Mouse (Mus musculus): Measurements from ENCODE around the gene Zscan2. TPM values are rescaled to one million over a fixed set of nuclear protein-coding genes. Genes with fewer than 3 reads are reported as not detected.
A peak's percentile ranks its signal among the peaks of the same experiment; 100 is the strongest.

Zscan2 gene
- polyA plus RNA-seq, 1 experiment from 2014 or later = 4.6 TPM

DNA sequence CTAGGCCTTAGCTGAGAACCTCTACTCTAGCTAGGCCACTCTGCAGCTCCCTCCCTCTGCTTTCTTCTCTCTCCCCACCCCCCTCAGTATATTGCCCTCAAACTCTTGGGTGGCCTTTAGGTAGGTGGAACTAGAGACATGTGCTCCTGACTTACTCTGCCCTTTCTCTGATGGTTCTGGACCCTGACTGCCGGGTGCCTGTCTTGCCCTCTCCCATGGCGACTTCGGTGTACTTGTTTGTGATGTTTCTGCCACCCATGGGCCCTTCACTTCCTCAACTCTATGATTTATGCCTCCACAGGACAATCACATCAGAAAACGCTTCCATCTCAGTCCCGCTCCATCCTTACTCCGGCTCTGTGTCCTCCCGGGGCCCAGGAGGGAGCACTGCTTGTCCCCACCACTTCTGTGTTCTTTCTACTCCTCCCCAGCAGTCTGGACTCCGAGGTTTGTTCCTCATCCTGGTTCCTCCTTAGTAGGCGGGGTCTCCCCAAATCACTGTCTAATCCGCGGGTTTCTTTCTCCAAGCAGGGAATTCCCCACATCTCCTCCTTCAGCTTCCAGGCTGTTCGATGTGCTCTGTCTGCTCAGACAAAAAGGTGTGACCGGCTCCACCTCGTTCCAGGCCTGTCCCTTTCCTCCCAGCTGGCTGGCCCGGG is 15.0 kb upstream of the Zscan2 start:
- Histone ChIP-seq H3K9ac (replicated peaks) (no peak overlapping the region), H3K4me1 (no peaks in the 10 kb centered on the region), H3K4me2 (replicated peaks) (no peak overlapping the region), H3K27me3 (no peaks in the 10 kb centered on the region), H3K36me3 (no peaks in the 10 kb centered on the region), H3K4me3 (no peak overlapping the region), H3K9me3 (no peaks in the 10 kb centered on the region), H3K27ac (replicated peaks) (no peak overlapping the region)
- no peak for ATAC-seq (replicated peaks)
- WGBS = 79% methylated on average over 15 of the region's 15 CpGs

DNA sequence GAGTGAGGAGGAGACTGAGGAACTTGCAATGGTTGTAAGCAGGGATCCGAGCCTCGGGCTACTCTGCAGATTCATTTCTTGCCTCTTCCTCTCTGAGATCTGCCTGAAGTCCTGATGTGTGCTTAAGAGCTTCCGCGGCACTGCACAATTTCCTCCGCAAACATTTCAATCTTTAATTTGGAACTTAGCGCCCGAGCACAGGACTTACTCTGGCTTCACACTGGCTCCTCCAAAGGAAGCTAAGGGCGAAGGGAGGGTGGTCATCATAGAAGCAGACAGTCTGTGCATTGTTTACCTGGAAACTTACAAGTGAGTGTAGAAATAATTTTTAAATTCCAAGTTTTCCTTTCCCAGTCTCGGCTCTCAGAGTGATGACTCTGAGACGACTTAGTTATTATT is 14.4 kb upstream of the Zscan2 start:
- 90% methylated on average over 10 of the region's 10 CpGs for WGBS
- Histone ChIP-seq H3K36me3 (no peaks in the 10 kb centered on the region), H3K4me1 (no peaks in the 10 kb centered on the region), H3K9ac (replicated peaks) (no peak overlapping the region), H3K9me3 (no peaks in the 10 kb centered on the region), H3K4me2 (replicated peaks) (no peak overlapping the region), H3K4me3 (no peak overlapping the region), H3K27ac (replicated peaks) (no peak overlapping the region), H3K27me3 (no peaks in the 10 kb centered on the region)
- ATAC-seq (replicated peaks) = no peak

DNA sequence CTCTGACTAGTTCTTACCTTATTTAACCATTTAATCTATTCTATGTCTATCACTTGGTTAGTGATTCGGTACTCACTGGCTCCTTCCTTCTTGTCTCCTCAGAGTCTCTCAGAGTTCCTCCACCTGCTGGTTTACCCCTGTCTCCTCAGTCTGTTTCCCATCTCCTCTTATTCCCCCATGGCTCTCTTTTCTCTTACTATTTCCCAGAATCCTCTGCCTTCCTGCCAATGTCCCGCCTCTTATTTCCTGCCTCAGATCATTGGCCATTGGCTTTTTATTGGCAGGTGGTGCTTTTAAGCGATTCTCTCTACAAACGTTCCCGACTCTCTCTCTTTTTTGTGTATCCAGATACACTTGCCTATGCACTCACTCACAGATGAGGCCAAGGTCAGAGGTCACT is 14.0 kb upstream of the Zscan2 start:
- no peak overlapping the region for H3K9ac ChIP-seq (replicated peaks)
- H3K4me3 ChIP-seq = no peak overlapping the region
- H3K4me2 ChIP-seq (replicated peaks) = no peak overlapping the region
- no peaks in the 10 kb centered on the region for H3K27me3 ChIP-seq
- H3K4me1 ChIP-seq = no peaks in the 10 kb centered on the region
- H3K9me3 ChIP-seq = no peaks in the 10 kb centered on the region
- H3K27ac ChIP-seq (replicated peaks) = no peak overlapping the region
- 88% methylated on average over 5 of the region's 5 CpGs for WGBS
- no peak for ATAC-seq (replicated peaks)
- no peaks in the 10 kb centered on the region for H3K36me3 ChIP-seq

DNA sequence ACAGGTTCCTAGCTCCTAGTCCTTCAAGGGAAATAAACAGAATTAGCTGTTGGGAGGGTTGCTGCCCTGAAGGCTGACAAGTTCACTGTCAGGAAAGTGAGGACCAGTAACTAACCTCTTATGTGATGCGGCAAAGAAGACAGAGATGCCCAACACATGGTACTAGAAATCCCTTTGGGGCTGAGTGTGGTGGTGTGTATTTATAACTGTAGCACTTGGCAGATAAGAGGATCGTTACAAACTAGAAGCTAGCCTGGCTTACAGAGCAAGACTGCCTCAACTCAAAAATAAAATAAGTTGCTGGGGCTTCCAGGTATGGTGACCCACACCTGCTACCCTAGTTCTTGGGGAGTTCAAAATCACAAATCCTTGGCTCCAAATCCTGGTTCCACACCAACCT is 11.5 kb upstream of the Zscan2 start:
- WGBS = 93% methylated on average over 2 of the region's 2 CpGs
- Histone ChIP-seq H3K4me1 (no peaks in the 10 kb centered on the region), H3K9me3 (no peaks in the 10 kb centered on the region), H3K4me3 (no peak overlapping the region), H3K9ac (replicated peaks) (no peak overlapping the region), H3K36me3 (no peaks in the 10 kb centered on the region), H3K4me2 (replicated peaks) (no peak overlapping the region), H3K27me3 (no peaks in the 10 kb centered on the region), H3K27ac (replicated peaks) (no peak overlapping the region)
- no peak for ATAC-seq (replicated peaks)

DNA sequence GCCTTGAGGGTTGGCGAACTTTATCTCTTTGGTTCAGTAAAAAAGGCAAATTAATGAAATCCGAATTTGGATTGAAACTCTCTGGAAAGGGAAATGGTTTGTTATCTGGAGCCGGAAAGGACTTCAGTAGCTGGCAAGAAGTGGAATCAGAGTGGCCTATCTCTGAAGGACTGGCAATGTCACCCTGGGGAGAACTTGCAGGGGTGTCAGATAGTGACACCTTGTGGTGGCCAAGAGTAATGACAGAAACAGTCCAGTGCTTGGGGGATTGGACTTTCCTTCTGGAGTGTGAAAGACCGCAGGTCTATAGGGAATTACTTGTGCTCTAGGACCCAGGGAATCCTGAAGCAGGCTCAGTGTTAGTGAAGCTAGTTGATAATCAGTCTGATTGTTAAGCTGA is 11.0 kb upstream of the Zscan2 start:
- no peaks in the 10 kb centered on the region for H3K9me3 ChIP-seq
- no peak overlapping the region for H3K4me2 ChIP-seq (replicated peaks)
- ATAC-seq (replicated peaks) = peak; percentile 66; the same call in 1 of the 2 replicates
- H3K4me3 ChIP-seq = no peak overlapping the region
- WGBS = 30% methylated on average over 4 of the region's 4 CpGs
- H3K27ac ChIP-seq (replicated peaks) = no peak overlapping the region
- no peaks in the 10 kb centered on the region for H3K36me3 ChIP-seq
- H3K27me3 ChIP-seq = no peaks in the 10 kb centered on the region
- no peak overlapping the region for H3K9ac ChIP-seq (replicated peaks)
- no peaks in the 10 kb centered on the region for H3K4me1 ChIP-seq

DNA sequence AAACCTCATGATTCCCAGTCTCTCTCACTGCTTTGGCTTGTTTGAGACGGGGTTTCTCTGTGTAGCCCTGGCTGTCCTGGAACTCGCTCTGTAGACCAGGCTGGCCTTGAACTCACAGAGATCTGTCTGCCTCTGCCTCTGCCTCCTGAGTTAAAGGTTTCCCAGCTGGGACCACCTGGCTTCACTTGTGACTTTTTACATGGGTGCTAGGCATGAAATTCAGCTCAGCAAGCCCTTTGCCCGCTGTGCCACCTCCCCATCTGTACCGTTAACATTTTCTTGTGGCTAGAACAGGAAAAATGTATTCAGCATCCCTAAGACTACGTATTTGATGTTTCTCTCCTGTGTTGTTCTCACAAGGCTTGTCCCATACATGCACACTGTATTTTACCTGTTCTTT is 10.2 kb upstream of the Zscan2 start:
- H3K9me3 ChIP-seq = no peaks in the 10 kb centered on the region
- ATAC-seq (replicated peaks) = no peak
- 89% methylated on average over 5 of the region's 5 CpGs for WGBS
- H3K4me3 ChIP-seq = no peak overlapping the region
- no peak overlapping the region for H3K9ac ChIP-seq (replicated peaks)
- H3K4me2 ChIP-seq (replicated peaks) = no peak overlapping the region
- H3K27ac ChIP-seq (replicated peaks) = no peak overlapping the region
- H3K27me3 ChIP-seq = no peaks in the 10 kb centered on the region
- H3K4me1 ChIP-seq = no peaks in the 10 kb centered on the region
- H3K36me3 ChIP-seq = no peaks in the 10 kb centered on the region

DNA sequence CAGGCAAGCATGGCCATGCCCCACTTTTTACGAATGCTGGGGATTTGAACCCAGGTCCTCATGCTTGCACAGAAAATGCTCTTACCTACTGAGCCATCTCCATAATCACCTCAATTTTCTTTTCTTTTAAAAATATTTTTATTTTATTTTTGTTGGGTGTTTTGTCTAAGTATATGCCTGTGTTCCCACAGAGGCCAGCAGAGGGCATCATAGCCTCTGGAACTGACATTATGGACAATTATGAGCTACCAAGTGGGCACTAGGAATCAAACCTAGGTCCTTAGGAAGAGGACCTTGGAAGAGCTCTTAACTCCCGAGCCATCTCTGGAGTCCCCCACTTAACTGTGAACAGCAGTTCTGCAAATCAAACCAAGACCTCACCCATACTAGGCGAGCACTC is 7.5 kb upstream of the Zscan2 start:
- no peak for ATAC-seq (replicated peaks)
- Histone ChIP-seq H3K4me2 (replicated peaks) (no peak overlapping the region), H3K9me3 (no peaks in the 10 kb centered on the region), H3K9ac (replicated peaks) (no peak overlapping the region), H3K27ac (replicated peaks) (no peak overlapping the region), H3K36me3 (no peaks in the 10 kb centered on the region), H3K4me1 (no peaks in the 10 kb centered on the region), H3K27me3 (no peaks in the 10 kb centered on the region), H3K4me3 (no peak overlapping the region)
- WGBS = 97% methylated on average over 3 of the region's 3 CpGs

DNA sequence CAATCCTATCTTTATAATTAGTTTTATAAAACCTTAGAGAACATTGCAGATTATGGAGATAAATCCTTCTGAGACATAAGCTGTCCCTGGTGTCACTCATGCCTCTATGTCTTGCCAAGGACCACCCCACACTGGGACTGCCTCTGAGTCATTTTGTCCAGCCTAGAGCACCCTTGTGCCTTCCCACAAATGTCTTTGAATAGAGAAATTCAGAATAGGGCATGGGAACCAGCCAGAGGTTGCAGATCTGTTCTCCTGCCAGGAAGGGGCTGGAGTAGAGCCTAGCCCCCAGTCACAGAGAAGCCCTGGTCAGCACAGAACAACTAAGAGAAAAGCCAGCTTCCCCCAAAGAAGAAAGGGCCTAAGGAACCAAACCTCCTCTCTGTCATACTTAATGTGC is 5.4 kb upstream of the Zscan2 start:
- ATAC-seq (replicated peaks) = no peak

DNA sequence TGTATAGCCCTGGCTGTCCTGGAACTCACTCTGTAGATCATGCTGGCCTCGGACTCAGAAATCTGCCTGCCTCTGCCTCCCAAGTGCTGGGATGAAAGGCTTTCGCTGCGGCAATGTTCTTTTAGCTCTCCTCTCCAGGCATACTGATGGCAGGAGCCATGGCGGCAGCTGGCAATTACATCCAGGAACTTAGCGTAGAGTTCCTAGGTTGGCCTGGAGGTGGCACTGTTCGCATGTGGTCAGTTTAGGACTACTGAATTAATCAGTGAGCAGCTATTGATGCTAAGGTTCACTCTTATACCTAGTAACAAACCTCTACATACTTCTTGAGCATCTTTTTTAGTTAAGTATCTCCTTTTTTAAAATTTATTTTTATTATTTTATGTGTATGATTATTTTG is 3.5 kb upstream of the Zscan2 start:
- Histone ChIP-seq H3K36me3 (no peaks in the 10 kb centered on the region), H3K27me3 (no peaks in the 10 kb centered on the region), H3K27ac (replicated peaks) (no peak overlapping the region), H3K9me3 (no peaks in the 10 kb centered on the region), H3K4me3 (no peak overlapping the region), H3K4me2 (replicated peaks) (no peak overlapping the region), H3K4me1 (peaks cover 13% of the 10 kb centered on the region), H3K9ac (replicated peaks) (no peak overlapping the region)
- no peak for ATAC-seq (replicated peaks)
- 27% methylated on average over 6 of the region's 6 CpGs for WGBS

More for the DNA sequence above, 5.4 kb upstream of the Zscan2 start:
- Histone ChIP-seq H3K4me2 (replicated peaks) (no peak overlapping the region), H3K9me3 (no peaks in the 10 kb centered on the region), H3K4me3 (no peak overlapping the region), H3K9ac (replicated peaks) (no peak overlapping the region), H3K4me1 (peaks cover 4% of the 10 kb centered on the region), H3K27ac (replicated peaks) (no peak overlapping the region), H3K27me3 (no peaks in the 10 kb centered on the region), H3K36me3 (no peaks in the 10 kb centered on the region)

DNA sequence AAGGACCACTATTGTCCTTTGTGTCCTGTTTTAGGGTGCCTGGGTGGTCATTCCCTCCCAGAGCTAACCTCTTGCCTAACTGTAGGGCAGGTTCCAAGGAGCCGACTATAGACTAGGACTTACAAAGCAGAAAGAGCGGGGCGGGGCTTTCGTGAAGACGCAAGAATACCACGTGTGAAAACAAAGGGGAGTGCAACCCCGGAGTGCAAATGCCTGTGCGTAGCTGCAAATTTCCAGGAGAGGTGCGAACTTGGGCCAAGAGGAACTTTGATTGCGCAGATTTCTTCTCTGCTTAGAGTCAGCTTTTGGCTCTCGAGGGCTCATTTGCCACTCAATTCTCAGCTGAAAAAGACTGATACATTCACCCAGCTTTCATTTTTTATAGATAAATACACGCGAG is 493 bp upstream of the Zscan2 start:
- Histone ChIP-seq H3K9me3 (no peaks in the 10 kb centered on the region), H3K9ac (replicated peaks) (peak overlapping the region; percentile 60), H3K27me3 (no peaks in the 10 kb centered on the region), H3K27ac (replicated peaks) (peak overlapping the region; percentile 57), H3K36me3 (peaks cover 10% of the 10 kb centered on the region; the same call in 1 of the 2 replicates), H3K4me3 (peak overlapping the region; percentile 60), H3K4me1 (peaks cover 42% of the 10 kb centered on the region), H3K4me2 (replicated peaks) (peak overlapping the region; percentile 76)
- ATAC-seq (replicated peaks) = peak; percentile 81
- 0% methylated on average over 13 of the region's 13 CpGs for WGBS

DNA sequence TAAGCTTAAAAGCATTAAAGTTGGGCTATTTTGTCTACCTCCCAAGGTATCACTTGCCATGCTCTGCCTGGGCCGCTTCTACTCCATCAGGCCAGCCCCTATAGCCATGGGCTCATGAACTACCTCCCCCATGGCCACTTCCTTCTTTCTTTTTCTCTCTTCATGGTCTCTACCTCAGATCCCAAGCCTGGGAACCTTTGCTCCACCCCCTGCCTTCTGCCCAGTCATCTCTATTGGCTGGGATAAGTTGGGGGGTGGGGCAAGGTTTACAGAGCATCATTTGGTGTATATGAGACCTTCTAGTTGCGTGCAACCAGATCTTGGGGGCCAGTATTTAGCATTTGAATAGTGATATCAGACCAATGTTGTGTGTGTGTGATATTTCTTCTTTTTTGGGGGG is 1.8 kb downstream of the Zscan2 start:
- H3K27ac ChIP-seq (replicated peaks) = no peak overlapping the region
- H3K9ac ChIP-seq (replicated peaks) = no peak overlapping the region
- H3K4me1 ChIP-seq = peaks cover 48% of the 10 kb centered on the region
- whole genome bisulfite sequencing = 81% methylated on average over 2 of the region's 2 CpGs
- peak overlapping the region; percentile 62 for H3K4me2 ChIP-seq (replicated peaks)
- no peaks in the 10 kb centered on the region for H3K9me3 ChIP-seq
- ATAC-seq (replicated peaks) = no peak
- H3K36me3 ChIP-seq = peaks cover 20% of the 10 kb centered on the region
- H3K4me3 ChIP-seq = peak overlapping the region; percentile 60
- no peaks in the 10 kb centered on the region for H3K27me3 ChIP-seq

DNA sequence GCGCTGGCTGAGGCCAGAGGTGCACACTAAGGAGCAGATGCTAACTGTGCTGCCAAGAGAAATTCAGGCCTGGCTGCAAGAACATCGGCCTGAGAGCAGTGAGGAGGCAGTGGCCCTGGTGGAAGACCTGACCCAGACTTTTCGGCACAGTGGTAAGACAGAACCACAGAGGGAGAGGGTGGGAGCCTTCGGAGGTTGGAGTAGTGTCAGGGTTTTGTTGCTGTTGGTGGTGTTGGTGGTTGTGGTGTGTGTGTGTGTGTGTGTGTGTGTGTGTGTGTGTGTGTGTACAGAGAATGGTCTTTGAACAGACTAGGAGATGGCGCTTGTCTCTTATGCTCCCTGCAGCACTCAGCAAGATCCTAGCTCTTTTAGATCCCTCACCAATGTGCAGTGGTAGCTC is 2.8 kb downstream of the Zscan2 start:
- Histone ChIP-seq H3K4me3 (peak overlapping the region; percentile 0; the same call in 1 of the 2 replicates), H3K9me3 (no peaks in the 10 kb centered on the region), H3K4me1 (peaks cover 48% of the 10 kb centered on the region), H3K27ac (replicated peaks) (no peak overlapping the region), H3K4me2 (replicated peaks) (peak overlapping the region; percentile 62), H3K9ac (replicated peaks) (no peak overlapping the region), H3K27me3 (no peaks in the 10 kb centered on the region), H3K36me3 (peaks cover 31% of the 10 kb centered on the region)
- no peak for ATAC-seq (replicated peaks)
- 88% methylated on average over 5 of the region's 5 CpGs for WGBS

DNA sequence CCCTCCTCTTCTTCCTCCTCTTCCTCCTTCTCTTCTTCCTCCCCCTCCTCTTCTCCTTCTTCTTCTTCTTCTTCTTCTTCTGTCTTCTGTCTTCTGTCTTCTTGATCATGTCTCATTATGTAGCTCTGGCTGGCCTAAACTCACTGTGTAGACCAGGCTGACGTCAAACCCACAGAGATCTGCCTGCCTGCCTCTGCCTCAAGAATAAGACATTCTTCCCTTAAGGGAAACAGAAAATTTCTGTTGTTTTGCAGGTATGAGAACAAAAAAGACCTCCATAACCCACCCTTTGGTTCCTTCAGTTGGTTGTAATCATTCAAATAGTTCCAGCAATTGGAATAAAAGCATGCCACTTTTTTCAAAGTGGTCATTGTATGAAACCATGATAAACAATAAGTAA is 3.4 kb downstream of the Zscan2 start:
- WGBS = 64% methylated on average over 1 of the region's 1 CpGs
- peaks cover 48% of the 10 kb centered on the region for H3K4me1 ChIP-seq

More for the DNA sequence above, 3.4 kb downstream of the Zscan2 start:
- Histone ChIP-seq H3K27ac (replicated peaks) (no peak overlapping the region), H3K9ac (replicated peaks) (no peak overlapping the region), H3K4me3 (no peak overlapping the region), H3K36me3 (peaks cover 37% of the 10 kb centered on the region), H3K9me3 (no peaks in the 10 kb centered on the region), H3K27me3 (no peaks in the 10 kb centered on the region), H3K4me2 (replicated peaks) (no peak overlapping the region)
- no peak for ATAC-seq (replicated peaks)
